17 mouse cellular contexts compared by ENCODE assay signal in genomic region chr10:53337162-53337923, GRCm38 (mm10). TPM values are rescaled to one million over a fixed set of nuclear protein-coding genes. Genes with fewer than 3 reads are reported as not detected.
A peak's percentile ranks its signal among the peaks of the same experiment; 100 is the strongest.
DNase-seq lines count a peak whose midpoint lies in the region; ATAC-seq and TF ChIP-seq lines count a peak whose summit lies in the region.
"Had no signal": no experiment of that assay in that cellular context is flagged by ENCODE, and none has a peak within 500 bp of the region (broad histone marks: within the 10 kb centered on the region; RNA-seq: fewer than 3 reads in every experiment).

TSS of gene Pln (plus strand) at chr10:53337667.

- no peak within 1 kb of the TSS for H3K4me3 ChIP-seq in lung, adult 2 months (replicated peaks; ENCODE audit: extremely low read depth, low read depth, low read length)
- H3K4me3 ChIP-seq in lung, postnatal 0 days (ENCODE audit: low read depth, low read length) = no peak within 1 kb of the TSS
- peak within 1 kb of the TSS; percentile 47 for H3K4me3 ChIP-seq in heart, embryonic 15.5 days
- H3K4me3 ChIP-seq: embryonic facial prominence, embryonic 12.5 days; limb, embryonic 13.5 days had no signal

- H3K4me1 ChIP-seq in lung, adult 2 months (ENCODE audit: control insufficient read depth, insufficient read depth, low read length) = peaks cover 10% of the 10 kb centered on the region
- peaks cover 2% of the 10 kb centered on the region; the same call in 1 of the 2 replicates for H3K4me1 ChIP-seq in lung, postnatal 0 days (ENCODE audit: insufficient read depth, low read depth, low read length)
- peaks cover 21% of the 10 kb centered on the region for H3K4me1 ChIP-seq in heart, embryonic 15.5 days (replicated peaks)
- H3K4me1 ChIP-seq: embryonic facial prominence, embryonic 12.5 days had no signal

- no peak for TF ChIP-seq POLR2A in lung, adult 2 months (IDR thresholded peaks at IDR 0.05; ENCODE audit: borderline replicate concordance, extremely low read depth, low read depth, low read length)

- TF ChIP-seq CTCF in lung, adult 2 months (IDR thresholded peaks at IDR 0.05; ENCODE audit: insufficient read depth, low read length) = no peak
- no peak for TF ChIP-seq CTCF in lung, postnatal 0 days (IDR thresholded peaks at IDR 0.05)

- 71% methylated on average over 6 of the region's 6 CpGs for WGBS in lung, adult 2 months
- 63% methylated on average over 6 of the region's 6 CpGs for WGBS in lung, postnatal 0 days
- 33% methylated on average over 6 of the region's 6 CpGs for WGBS in heart, embryonic 15.5 days
- WGBS in large intestine, adult 2 months = 54% methylated on average over 6 of the region's 6 CpGs

- no peak for TF ChIP-seq EP300 in lung, postnatal 0 days (IDR thresholded peaks at IDR 0.05)

- ATAC-seq in lung, postnatal 0 days = no peak
- ATAC-seq in heart, embryonic 15.5 days (replicated peaks; ENCODE audit: insufficient number of reproducible peaks, insufficient read depth, low FRiP score, low read depth) = peak; percentile 81
- ATAC-seq: midbrain, embryonic 16.5 days had no signal

- H3K4me2 ChIP-seq in lung, postnatal 0 days (replicated peaks; ENCODE audit: low read depth, low read length) = no peak within 1 kb of the TSS
- peak within 1 kb of the TSS; percentile 53 for H3K4me2 ChIP-seq in heart, embryonic 15.5 days
- H3K4me2 ChIP-seq: embryonic facial prominence, embryonic 12.5 days; limb, embryonic 13.5 days had no signal

- no peak within 1 kb of the TSS for H3K9ac ChIP-seq in lung, postnatal 0 days (replicated peaks; ENCODE audit: low read depth)
- H3K9ac ChIP-seq in heart, embryonic 15.5 days = peak within 1 kb of the TSS; percentile 36
- H3K9ac ChIP-seq: embryonic facial prominence, embryonic 12.5 days; limb, embryonic 13.5 days had no signal

- H3K27ac ChIP-seq in lung, postnatal 0 days (ENCODE audit: low read length) = no peak within 1 kb of the TSS
- peak within 1 kb of the TSS; percentile 93 for H3K27ac ChIP-seq in heart, embryonic 15.5 days
- H3K27ac ChIP-seq: embryonic facial prominence, embryonic 12.5 days; limb, embryonic 13.5 days; macrophage had no signal

- no peaks in the 10 kb centered on the region for H3K27me3 ChIP-seq in lung, postnatal 0 days (replicated peaks; ENCODE audit: insufficient read depth, low read length)
- H3K27me3 ChIP-seq in heart, embryonic 15.5 days = no peaks in the 10 kb centered on the region
- H3K27me3 ChIP-seq: embryonic facial prominence, embryonic 12.5 days; limb, embryonic 13.5 days had no signal

- H3K9me3 ChIP-seq in lung, postnatal 0 days (ENCODE audit: low read length) = no peaks in the 10 kb centered on the region
- H3K9me3 ChIP-seq in heart, embryonic 15.5 days (replicated peaks) = no peaks in the 10 kb centered on the region
- H3K9me3 ChIP-seq: embryonic facial prominence, embryonic 12.5 days; limb, embryonic 13.5 days had no signal

- no peak for DNase-seq in lung, adult 2 months
- DNase-seq in lung, postnatal 0 days (ENCODE audit: low spot score) = no peak
- no peak for DNase-seq in heart, adult 8-10 months (ENCODE audit: low spot score)
- no peak for DNase-seq in large intestine, adult 2 months (ENCODE audit: low read depth, low spot score)
- no peak for DNase-seq in adrenal gland, postnatal 4 days (ENCODE audit: low spot score in 2 of 2)
- DNase-seq in urinary bladder, postnatal 36 days (ENCODE audit: low spot score in 2 of 2) = no peak
- DNase-seq in kidney, adult 9 months = no peak
- DNase-seq: adrenal gland, postnatal 25 days; cerebellum, postnatal 25 days; kidney, postnatal 14 days; layer of hippocampus, postnatal 36 days; thymus, adult 18-20 months had no signal

- no peaks in the 10 kb centered on the region for H3K36me3 ChIP-seq in lung, postnatal 0 days (ENCODE audit: insufficient read depth, low read length)
- H3K36me3 ChIP-seq in heart, embryonic 15.5 days = no peaks in the 10 kb centered on the region
- H3K36me3 ChIP-seq: embryonic facial prominence, embryonic 12.5 days; limb, embryonic 13.5 days had no signal

RNA-seq across cellular contexts. Expression of gene Pln, which starts in this region (rescaled TPM):
- 20.8 and 34.4 TPM in 2 replicates for polyA plus RNA-seq in lung, adult 2 months (2012; rRNA removed)
- 1.9 and 2.3 TPM in 2 replicates for polyA plus RNA-seq in lung, postnatal 0 days (2015; fragmentation: Nextera tagmentation; extraction: Ambion mirVana)
- 1,000 to 10,000 TPM; 7,188 to 8,681 (median 7,674) TPM for total RNA-seq in heart, adult 8-10 months (2022)
- 791 and 1,187 TPM in 2 replicates for polyA plus RNA-seq in heart, embryonic 15.5 days (2015; fragmentation: Nextera tagmentation; extraction: Ambion mirVana)
- 19.2 and 22.0 TPM in 2 replicates for polyA plus RNA-seq in large intestine, adult 2 months (2012; rRNA removed)
- total RNA-seq in adrenal gland, postnatal 4 days (2021) = under 1 TPM in 1 of 2 experiments, not detected in 1; 0.45 TPM
- polyA plus RNA-seq: macrophage had no signal

Comparison
In these comparisons a context has a peak if more than half of its experiments do, and no peak if none do; other contexts are left out.
1. RNA of gene Pln (total RNA-seq): 7,188 to 8,681 TPM in heart, adult 8-10 months; 0.45 TPM in adrenal gland, postnatal 4 days; every median in the first group is over 1,000 times any median in the second.
2. RNA of gene Pln (polyA plus RNA-seq): 791 to 1,187 TPM in heart, embryonic 15.5 days; 20.8 to 34.4 TPM in lung, adult 2 months, 19.2 to 22.0 TPM in large intestine, adult 2 months and 1.9 to 2.3 TPM in lung, postnatal 0 days; every median in the first group is over 10 times any median in the second.